Mouse (Mus musculus): ENCODE measurements around the gene Angptl7. TPM values are rescaled to one million over a fixed set of nuclear protein-coding genes. Genes with fewer than 3 reads are reported as not detected.

The Angptl7 gene
- polyA plus RNA-seq, 1 experiment: not detected

- Histone ChIP-seq H3K27ac (ENCODE audit: insufficient read depth, low read depth, low read length) (no peak overlapping the region), H3K36me3 (ENCODE audit: control insufficient read depth, insufficient read depth, low read length) (peaks cover 71% of the 10 kb centered on the region), H3K4me1 (ENCODE audit: control insufficient read depth, insufficient read depth, insufficient read length, low read length) (no peaks in the 10 kb centered on the region), H3K27me3 (ENCODE audit: control insufficient read depth, insufficient read depth, low read length) (no peaks in the 10 kb centered on the region), H3K4me3 (ENCODE audit: low read depth, low read length) (no peak overlapping the region)
- 96% methylated on average over 5 of the region's 5 CpGs for WGBS
- TF ChIP-seq POLR2A (IDR thresholded peaks at IDR 0.05; ENCODE audit: low read depth, low read length) (no peak), CTCF (IDR thresholded peaks at IDR 0.05; ENCODE audit: extremely low read depth, insufficient read length, insufficient replicate concordance, low read depth, low read length) (no peak)
Observed at GRCm38 (mm10) chr4:148530351-148530750, 30.1 kb upstream of the Angptl7 start.

DNA sequence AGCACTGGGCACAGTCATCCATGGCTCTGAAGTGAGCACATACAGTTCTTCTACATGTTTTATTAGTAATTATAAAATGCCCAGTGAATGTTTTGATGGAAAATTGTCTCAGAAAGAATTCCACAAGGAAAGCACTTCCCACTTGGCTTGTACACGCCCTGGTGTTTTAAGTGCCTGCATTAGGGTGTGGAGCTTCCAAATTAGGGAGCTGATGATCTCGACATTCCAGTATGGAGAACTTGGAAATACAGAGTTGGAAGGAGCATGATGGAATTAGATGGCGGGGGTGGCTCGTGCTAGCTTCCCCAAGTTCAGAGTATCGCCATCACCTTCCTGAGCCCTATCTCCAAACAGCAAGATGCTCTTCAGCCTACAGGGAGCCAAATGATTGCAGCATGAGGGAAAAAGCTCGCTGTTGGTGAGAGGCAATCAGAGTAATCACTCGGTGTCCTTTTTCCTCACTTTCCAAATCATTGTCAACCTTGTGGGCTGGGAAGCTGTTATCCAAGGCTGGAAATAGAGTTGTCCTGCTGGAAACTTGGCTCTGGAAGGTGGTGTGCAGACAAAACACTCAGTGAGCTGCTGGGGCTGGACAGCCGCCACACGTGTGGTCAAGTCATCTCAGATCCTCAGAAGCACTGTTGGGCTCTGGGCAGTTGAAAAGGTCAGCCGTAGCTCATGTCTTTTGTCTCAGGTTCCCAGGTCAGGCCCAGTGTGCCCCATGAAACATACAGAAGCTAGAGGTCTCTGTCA, 27.1 kb upstream of the Angptl7 start:
- TF ChIP-seq POLR2A (IDR thresholded peaks at IDR 0.05; ENCODE audit: low read depth, low read length) (no peak), CTCF (IDR thresholded peaks at IDR 0.05; ENCODE audit: extremely low read depth, insufficient read length, insufficient replicate concordance, low read depth, low read length) (no peak)
- Histone ChIP-seq H3K4me3 (ENCODE audit: low read depth, low read length) (no peak overlapping the region), H3K27ac (ENCODE audit: insufficient read depth, low read depth, low read length) (no peak overlapping the region), H3K4me1 (ENCODE audit: control insufficient read depth, insufficient read depth, insufficient read length, low read length) (no peaks in the 10 kb centered on the region), H3K36me3 (ENCODE audit: control insufficient read depth, insufficient read depth, low read length) (peaks cover 62% of the 10 kb centered on the region), H3K27me3 (ENCODE audit: control insufficient read depth, insufficient read depth, low read length) (no peaks in the 10 kb centered on the region)
- WGBS: 88% methylated on average over 10 of the region's 10 CpGs

DNA sequence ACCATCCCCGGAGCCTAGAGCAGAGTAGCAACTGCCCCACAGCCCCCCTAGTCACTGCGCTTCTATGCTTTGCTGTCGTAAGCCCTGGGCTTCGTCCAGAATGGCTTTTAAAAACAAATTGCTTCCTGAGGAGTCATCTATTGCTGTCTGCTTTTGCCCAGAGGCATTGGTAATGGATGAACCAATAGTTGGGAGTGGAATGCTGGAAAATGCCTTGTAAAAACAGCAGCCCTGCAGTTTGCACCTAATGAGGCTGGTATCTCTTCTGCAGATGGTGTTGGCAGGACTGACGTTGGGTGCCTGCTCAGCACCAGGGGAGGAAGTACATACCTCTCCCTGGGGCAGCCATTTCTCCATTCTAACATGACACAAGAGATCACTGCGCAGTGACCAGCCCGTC, 23.3 kb upstream of the Angptl7 start:
- 79% methylated on average over 7 of the region's 7 CpGs for WGBS
- Histone ChIP-seq H3K27ac (ENCODE audit: insufficient read depth, low read depth, low read length) (no peak overlapping the region), H3K27me3 (ENCODE audit: control insufficient read depth, insufficient read depth, low read length) (no peaks in the 10 kb centered on the region), H3K4me1 (ENCODE audit: control insufficient read depth, insufficient read depth, insufficient read length, low read length) (no peaks in the 10 kb centered on the region), H3K4me3 (ENCODE audit: low read depth, low read length) (no peak overlapping the region), H3K36me3 (ENCODE audit: control insufficient read depth, insufficient read depth, low read length) (peaks cover 56% of the 10 kb centered on the region)
- no peak for TF ChIP-seq POLR2A (IDR thresholded peaks at IDR 0.05; ENCODE audit: low read depth, low read length)
- TF ChIP-seq CTCF (IDR thresholded peaks at IDR 0.05; ENCODE audit: extremely low read depth, insufficient read length, insufficient replicate concordance, low read depth, low read length): no peak

DNA sequence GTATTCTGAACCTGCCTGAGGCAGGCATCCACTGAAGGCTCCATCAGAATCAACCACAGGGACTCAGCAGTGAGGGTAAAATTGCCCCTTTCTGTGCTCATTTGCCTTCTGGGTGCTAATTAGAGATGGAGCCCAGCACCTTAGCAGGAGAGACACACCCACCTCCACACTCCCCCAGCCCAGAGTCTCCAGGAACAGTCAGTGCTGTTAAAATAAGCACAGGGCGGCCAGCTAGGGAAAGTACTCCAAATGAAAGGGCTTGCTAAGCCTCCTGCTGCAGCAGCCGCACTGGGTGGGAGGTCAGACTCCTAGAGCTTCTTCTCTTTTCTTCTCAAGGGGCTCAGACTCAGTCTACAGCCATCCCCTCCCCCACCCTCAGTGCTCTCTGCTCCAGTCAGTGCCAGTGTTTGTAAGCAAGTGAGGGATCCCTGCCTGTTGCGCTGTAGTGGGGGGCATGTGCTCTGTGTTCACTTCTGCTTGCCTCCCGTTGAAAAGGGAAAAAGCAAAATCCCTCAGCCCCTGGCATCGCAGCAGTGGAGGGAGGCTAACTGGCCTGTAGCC, 18.1 kb upstream of the Angptl7 start:
- H3K27ac ChIP-seq (ENCODE audit: insufficient read depth, low read depth, low read length): no peak overlapping the region
- H3K27me3 ChIP-seq (ENCODE audit: control insufficient read depth, insufficient read depth, low read length): no peaks in the 10 kb centered on the region
- TF ChIP-seq CTCF (IDR thresholded peaks at IDR 0.05; ENCODE audit: extremely low read depth, insufficient read length, insufficient replicate concordance, low read depth, low read length) (no peak), POLR2A (IDR thresholded peaks at IDR 0.05; ENCODE audit: low read depth, low read length) (no peak)
- H3K4me1 ChIP-seq (ENCODE audit: control insufficient read depth, insufficient read depth, insufficient read length, low read length): no peaks in the 10 kb centered on the region
- H3K36me3 ChIP-seq (ENCODE audit: control insufficient read depth, insufficient read depth, low read length): peaks cover 52% of the 10 kb centered on the region
- no peak overlapping the region for H3K4me3 ChIP-seq (ENCODE audit: low read depth, low read length)
- 90% methylated on average over 5 of the region's 5 CpGs for WGBS

DNA sequence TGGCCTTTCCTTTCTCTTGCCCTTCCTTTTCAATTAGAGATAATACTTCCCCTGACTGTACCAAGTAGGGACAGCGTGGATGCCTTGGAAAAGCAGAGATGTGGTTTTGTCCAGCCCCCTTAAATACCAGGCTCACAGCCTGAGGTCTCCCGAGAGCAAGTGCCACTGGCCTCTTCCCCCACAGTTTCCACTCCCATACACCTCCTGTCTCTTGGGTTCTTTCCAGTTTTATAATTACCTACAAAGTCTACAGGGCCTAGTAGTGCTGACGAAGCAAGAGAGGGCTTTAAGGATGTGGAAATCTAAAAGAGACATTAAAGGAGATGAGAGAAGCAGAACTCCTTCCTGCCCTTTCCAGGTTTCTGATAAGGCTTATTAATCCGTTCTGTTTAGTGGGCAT, 17.5 kb upstream of the Angptl7 start:
- no peak overlapping the region for H3K27ac ChIP-seq (ENCODE audit: insufficient read depth, low read depth, low read length)
- no peak overlapping the region for H3K4me3 ChIP-seq (ENCODE audit: low read depth, low read length)
- no peak for TF ChIP-seq CTCF (IDR thresholded peaks at IDR 0.05; ENCODE audit: extremely low read depth, insufficient read length, insufficient replicate concordance, low read depth, low read length)
- no peak for TF ChIP-seq POLR2A (IDR thresholded peaks at IDR 0.05; ENCODE audit: low read depth, low read length)
- H3K27me3 ChIP-seq (ENCODE audit: control insufficient read depth, insufficient read depth, low read length): no peaks in the 10 kb centered on the region
- 75% methylated on average over 4 of the region's 4 CpGs for WGBS
- no peaks in the 10 kb centered on the region for H3K4me1 ChIP-seq (ENCODE audit: control insufficient read depth, insufficient read depth, insufficient read length, low read length)
- H3K36me3 ChIP-seq (ENCODE audit: control insufficient read depth, insufficient read depth, low read length): peaks cover 50% of the 10 kb centered on the region

DNA sequence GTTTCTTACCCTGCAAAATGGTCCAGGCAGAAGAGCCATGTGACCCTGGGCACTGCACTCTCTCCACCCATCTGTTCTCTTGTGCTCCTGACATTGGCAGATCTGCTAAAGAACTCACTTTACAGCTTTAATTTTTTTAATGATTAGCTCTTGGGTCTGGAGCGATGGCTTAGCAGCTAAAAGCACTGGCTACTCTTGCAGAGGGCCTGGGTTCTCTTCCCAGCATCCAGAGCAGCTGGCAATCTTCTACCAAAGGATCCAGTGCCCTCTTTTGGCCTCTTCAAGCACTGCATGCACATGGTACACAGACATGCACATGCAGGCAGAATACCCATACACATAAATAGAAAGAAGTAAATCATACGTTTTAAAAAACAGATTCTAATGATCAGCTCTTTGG, 15.1 kb upstream of the Angptl7 start:
- TF ChIP-seq POLR2A (IDR thresholded peaks at IDR 0.05; ENCODE audit: low read depth, low read length): no peak
- TF ChIP-seq CTCF (IDR thresholded peaks at IDR 0.05; ENCODE audit: extremely low read depth, insufficient read length, insufficient replicate concordance, low read depth, low read length): no peak
- Histone ChIP-seq H3K27me3 (ENCODE audit: control insufficient read depth, insufficient read depth, low read length) (no peaks in the 10 kb centered on the region), H3K36me3 (ENCODE audit: control insufficient read depth, insufficient read depth, low read length) (peaks cover 43% of the 10 kb centered on the region), H3K4me3 (ENCODE audit: low read depth, low read length) (no peak overlapping the region), H3K27ac (ENCODE audit: insufficient read depth, low read depth, low read length) (no peak overlapping the region), H3K4me1 (ENCODE audit: control insufficient read depth, insufficient read depth, insufficient read length, low read length) (no peaks in the 10 kb centered on the region)
- WGBS: 86% methylated on average over 2 of the region's 2 CpGs

- Histone ChIP-seq H3K36me3 (ENCODE audit: control insufficient read depth, insufficient read depth, low read length) (peaks cover 31% of the 10 kb centered on the region), H3K4me3 (ENCODE audit: low read depth, low read length) (no peak overlapping the region), H3K27ac (ENCODE audit: insufficient read depth, low read depth, low read length) (no peak overlapping the region), H3K27me3 (ENCODE audit: control insufficient read depth, insufficient read depth, low read length) (no peaks in the 10 kb centered on the region), H3K4me1 (ENCODE audit: control insufficient read depth, insufficient read depth, insufficient read length, low read length) (no peaks in the 10 kb centered on the region)
- no peak for TF ChIP-seq POLR2A (IDR thresholded peaks at IDR 0.05; ENCODE audit: low read depth, low read length)
- TF ChIP-seq CTCF (IDR thresholded peaks at IDR 0.05; ENCODE audit: extremely low read depth, insufficient read length, insufficient replicate concordance, low read depth, low read length): no peak
- WGBS: 79% methylated on average over 6 of the region's 6 CpGs
Observed at GRCm38 (mm10) chr4:148513021-148513559, 12.8 kb upstream of the Angptl7 start.

Measured in small intestine, adult 2 months (tissue).